Mouse (Mus musculus): Measurements from ENCODE around the gene Arglu1.

Gene Arglu1

DNA sequence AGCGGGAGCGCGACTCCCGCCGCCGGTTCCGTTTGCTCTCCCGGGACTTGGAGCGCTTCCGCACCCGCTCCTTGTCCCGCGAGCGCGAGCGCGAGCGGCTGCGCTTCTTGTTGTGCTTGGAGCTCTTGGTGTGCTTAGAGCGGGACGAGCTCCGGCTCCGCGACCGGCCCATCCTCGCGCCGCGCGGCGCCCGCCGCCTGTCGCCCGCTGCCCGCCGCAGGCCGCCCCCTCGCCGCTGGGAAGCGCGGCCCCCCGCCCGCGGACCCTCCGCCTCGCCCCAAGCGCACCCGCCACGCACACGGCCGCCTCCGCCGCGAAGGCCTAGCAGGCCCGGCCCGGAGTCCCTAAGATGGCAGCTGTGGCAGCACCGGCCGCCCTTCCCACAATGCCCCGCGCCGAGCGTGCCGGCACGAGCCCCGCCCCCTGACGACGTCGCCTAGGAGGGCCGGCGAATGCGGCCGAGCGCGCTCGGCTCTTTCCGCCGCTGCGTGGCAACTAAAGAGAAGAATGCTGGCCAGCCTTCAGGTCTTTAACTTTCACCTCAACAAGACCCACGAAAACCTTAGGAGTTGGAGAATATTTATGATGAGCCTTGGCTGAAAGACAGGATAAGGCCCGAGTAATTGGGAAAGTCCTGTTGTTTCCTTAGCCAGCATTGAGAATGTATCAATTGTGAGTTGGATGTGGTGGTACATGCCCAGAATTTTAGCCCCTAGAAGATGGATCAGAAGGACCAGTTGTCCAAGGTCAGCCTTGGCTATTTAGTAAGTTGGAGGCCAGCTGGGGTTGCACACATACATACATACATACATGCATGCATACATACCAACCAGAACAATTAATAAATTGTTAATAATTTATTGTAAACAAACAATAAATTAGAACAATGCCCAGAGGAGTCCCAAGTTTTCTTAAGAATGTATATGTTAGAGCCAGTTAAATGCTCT lies at the start of gene Arglu1:
Gene Arglu1, minus strand, starts transcription at position 376 of the 947 bp plus-strand sequence.
- DNase-seq (ENCODE audit: low spot score in 2 of 2): peak; percentile 96 to 98

DNA sequence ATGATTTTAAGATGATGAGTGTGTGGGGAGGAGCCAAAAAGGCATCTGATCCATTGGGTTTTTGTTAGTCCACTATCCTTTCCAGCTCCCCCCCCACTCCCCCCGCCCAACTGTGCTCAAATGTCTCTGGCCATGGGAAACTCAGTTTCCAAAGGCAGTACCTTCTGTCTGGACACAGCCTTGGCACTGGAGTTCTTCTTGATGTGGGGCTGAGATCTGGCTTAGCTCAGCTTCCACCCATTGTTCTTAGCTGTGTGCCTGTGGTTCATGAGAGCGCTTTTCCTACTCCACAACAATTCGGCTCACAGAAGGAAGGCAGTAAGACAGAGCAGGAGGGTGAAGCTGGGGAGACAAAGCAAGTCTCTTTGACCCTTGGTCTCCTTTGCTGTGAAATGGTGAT lies 47.0 kb upstream of the Arglu1 start:
- no peak for DNase-seq (ENCODE audit: low spot score in 2 of 2)

DNA sequence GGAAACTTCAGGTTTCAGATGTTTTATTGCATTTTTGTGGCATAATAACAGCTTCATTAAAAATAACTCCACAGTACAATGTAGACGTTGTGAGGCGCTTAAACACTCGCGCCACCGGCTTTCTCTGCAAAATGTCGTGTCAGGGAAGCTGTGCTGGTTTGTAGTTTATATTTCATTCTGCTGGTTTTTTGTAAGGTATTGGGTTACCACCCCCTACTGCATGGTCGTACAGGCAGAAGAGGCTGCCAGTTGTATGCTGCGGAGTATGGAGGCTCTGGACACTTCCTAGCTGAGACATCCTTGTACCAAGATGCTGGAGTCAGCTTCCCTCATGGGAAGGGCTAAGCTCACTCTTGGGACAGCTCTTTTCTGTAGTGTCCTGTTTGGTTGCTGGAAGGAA lies 46.5 kb upstream of the Arglu1 start:
- no peak for DNase-seq (ENCODE audit: low spot score in 2 of 2)

DNA sequence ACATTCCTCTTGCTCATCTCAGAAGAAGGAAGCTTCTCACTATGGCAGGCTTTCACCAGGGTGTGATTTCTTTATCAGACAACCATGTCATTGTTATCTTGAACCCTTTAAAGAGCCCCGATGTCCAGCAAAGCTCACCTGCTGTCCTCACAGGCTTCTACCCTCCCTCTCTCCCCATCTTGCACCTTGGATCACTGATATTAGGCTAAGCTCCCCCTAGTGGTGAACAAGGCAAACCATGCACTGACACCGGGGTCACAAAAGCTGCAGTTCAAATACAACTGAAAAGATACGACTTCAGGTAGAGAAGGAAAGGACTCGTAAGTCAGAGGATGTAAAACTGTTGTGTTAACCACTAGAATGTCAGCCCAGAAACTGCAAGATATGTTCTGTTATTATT lies 43.5 kb upstream of the Arglu1 start:
- DNase-seq (ENCODE audit: low spot score in 2 of 2): no peak

DNA sequence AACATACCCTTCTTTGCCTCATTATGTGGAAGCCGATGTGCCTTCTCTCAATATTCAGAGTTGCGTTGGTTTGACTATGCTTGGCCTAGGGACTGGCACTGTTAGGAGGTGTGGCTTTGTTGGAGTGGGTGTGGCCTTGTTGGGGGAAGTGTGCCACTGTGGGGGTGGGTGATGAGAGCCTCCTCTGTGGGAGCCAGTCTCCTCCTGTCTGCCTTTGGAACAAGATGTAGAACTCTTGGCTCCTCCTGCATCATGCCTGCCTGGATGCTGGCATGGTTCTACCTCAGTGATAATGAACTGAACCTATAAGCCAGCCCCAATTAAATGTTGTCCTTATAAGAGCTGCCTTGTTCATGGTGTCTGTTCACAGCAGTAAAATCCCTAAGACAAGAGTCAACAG lies 38.3 kb upstream of the Arglu1 start:
- DNase-seq (ENCODE audit: low spot score in 2 of 2): no peak

DNA sequence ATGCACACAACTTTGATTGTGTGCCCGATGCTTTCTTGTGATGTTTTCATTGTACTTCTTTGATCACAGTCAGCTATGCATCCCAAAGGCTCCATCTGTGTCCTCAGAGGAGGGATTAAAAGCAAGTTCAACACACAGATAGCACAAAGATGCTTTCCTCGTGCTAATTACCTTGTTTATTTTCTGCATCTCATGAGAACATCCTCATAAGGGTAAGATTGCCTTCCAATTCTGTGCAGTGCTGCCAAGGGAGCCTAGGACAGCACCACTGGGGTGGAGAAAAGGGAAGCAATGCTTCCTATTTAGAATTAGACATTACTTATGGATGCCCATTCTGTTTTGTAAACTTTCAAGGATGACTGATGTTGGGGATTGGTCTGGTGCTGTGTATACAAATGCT lies 36.2 kb upstream of the Arglu1 start:
- no peak for DNase-seq (ENCODE audit: low spot score in 2 of 2)

DNA sequence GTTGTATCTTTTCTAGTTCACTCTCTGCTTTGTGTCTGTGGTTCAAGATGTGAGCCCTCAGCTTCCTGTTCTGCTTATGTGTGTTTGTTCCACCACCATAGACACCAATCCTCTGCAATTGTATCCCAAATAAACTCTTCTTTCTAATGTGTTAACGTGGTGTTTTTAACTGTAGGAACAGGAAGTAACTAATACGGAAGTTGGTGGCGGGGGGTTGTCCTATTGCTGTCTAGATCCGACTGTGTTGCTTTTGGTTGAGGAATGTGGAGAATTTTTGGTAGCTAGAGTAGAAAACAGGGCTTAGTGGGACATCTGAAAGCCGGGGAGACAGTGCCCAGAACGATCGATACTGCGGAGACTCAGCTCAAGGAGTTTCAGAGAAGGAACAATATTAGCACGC lies 14.5 kb upstream of the Arglu1 start:
- DNase-seq (ENCODE audit: low spot score in 2 of 2): no peak

DNA sequence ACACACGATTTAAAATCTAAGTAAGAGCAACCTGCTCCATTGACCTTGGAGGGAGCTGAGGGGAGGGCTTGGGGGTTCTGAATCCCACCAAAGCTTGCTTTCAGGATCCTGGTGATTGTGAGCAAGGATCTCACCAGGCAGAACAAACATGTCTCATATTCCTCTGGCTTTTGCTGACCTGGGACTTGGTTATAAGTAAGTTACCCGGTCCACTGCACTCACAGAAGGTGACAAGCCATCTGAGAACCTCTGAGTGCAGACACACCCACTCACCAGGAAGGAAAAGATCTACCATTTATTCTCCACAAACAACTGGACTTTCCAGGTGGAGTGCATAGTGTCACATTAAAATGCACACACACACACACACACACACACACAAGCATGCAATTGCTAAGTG lies 13.3 kb upstream of the Arglu1 start:
- DNase-seq (ENCODE audit: low spot score in 2 of 2): no peak

DNA sequence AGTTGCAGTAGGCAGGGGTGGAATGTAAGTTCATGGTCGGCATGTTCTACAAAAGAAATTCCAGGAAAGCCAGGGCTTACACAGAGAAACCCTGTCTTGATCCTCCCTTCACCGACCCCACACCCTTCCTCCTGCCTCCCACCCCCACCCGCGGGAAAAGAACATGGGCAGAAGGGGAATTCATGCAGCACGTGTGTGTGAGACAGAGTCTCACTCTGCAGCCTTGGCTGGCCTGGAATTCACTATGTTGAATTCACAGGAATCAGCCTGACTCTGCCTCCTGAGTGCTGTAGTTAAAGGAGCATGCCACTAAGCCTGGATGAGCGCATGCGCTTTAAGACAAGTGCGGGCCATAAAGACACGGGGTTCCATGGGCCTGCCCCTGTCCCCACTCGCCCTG lies 10.5 kb upstream of the Arglu1 start:
- DNase-seq (ENCODE audit: low spot score in 2 of 2): no peak

DNA sequence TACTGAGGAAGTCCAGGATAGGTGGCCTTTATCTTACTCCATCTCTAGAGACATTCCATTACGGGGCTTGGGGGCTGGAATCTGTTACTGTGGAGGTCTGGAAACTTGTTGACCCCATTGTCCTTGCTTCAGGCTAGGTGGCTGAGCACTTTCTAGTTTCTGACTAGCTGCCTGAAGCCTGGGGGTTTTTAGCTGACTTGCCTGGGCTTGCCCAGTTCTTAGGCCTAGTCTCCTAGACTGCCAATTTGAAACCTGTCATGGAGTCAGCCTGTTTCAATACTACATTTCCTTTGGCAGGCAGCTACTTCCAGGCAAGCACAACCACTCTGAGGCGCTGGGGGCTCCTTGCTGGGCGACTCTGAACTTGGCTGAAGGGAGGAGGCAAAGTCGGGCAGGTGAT lies 9.9 kb upstream of the Arglu1 start:
- DNase-seq (ENCODE audit: low spot score in 2 of 2): no peak

DNA sequence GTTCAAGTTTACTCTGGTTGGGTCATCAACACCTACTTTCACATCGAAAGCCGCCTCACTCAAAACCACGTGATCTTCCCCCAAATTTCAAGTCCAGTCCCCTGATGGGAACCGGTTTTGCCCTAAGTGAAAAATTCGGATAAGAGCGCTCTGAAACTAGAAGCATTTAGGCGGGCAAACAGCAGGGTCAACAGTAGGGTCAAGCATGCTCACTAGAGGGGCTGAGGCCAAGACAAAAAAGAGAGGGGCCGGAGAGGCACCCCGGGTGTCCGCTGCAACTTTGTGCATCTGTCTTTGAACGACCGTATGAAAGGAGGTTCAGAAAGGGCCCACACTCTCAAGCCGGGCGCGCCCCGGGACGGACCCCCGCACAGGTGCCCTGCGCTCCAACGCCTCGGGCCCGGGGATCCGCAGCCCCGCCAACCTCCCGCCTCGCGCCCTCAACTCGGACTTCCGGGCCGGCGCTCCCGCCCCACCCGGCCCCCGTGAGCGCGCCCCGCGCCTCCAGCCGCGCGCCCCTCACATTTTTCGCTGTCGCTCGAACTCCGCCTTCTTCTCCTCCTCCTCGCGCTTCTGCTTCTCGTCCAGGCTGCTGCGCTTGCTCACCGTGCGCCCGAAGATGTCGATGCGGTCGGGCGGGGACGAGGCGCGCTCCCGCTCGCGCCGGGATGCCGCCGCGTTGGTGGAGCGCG lies 721 bp downstream of the Arglu1 start:
- DNase-seq (ENCODE audit: low spot score in 2 of 2): peak; percentile 65 to 82

DNA sequence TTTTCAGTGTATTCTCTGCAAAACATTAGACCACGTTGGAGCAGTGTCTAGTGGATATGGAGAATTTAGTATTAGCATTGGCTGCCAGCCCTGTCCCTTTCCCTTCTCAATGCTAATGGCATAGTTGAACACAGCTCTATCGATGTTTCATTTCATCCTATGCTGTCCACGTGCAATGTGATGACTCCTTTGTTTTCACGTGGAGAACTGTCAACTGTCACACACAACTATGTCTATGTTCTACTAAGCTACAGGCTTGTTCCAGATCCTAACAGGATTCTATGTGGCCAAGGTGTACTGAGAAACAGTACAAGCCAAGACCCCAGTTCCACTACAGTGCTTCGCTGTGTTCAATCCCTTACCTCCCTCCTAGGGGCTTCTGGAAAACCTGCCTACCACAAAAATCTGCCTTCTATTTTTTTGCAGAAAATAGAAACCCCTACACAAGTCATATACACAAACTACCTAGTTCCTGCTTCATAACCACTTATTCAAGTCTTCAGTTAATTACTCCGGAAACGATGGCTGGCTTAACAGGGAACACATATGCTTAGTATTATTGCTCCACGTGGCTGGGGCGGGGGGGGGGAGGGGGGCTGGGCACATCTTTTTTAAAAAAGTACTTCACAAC lies 1.4 kb downstream of the Arglu1 start:
- no peak for DNase-seq (ENCODE audit: low spot score in 2 of 2)

DNA sequence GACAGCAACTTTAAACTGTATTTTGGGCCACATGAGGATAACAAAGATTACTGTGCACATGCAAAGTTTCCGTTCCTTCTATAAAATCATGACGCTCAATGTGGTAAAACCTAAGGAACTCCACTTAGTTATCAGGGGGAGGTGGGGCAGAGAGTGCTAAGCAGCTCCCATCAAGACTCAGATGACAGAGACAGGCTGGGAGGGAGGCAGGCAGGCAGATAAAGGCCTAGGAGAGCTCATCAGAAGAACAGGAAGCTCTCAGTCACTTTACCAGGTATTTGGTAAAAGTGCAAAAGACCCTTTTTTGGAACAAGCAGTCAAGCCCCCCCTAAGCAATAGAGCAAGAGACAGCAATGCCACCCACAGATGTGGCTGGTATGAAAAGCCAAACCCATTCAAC lies 4.8 kb downstream of the Arglu1 start:
- DNase-seq (ENCODE audit: low spot score in 2 of 2): no peak

DNA sequence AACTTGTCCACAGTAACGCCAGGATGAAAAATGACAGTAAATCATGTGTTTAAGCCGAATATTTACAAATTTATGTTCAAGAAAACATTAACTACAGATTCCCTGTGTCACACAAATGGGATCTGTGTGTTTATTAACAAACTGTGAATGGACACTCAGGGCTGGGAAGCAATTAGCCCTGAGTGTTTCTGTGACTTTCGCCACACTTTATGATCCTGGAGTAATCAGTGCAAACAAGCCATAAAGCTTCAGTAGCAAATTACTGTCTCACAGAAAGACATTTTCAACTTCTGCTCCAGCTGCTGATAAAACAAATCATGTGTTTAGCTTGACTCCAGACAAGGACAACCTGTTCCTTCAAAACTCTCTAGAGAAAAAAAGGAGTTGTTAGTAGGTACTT lies 7.6 kb downstream of the Arglu1 start:
- no peak for DNase-seq (ENCODE audit: low spot score in 2 of 2)

DNA sequence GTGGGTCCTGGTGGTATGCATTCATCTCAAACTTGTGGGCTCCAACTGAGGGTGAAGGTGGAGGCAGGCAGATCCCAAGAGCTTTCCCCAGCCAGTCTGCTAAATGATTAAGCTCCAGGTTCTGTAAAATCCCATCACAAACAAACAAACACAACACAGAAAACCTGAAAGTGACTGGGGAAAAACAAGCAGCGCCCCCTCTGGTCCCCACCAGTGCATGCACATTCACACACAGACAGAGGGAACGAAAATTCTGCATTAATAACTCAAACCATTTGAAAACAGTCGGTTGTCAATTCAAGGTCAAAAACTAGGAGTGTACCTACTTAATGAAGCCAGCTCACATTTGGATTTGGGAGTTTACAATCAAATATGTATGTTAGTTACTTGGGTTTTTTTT lies 12.1 kb downstream of the Arglu1 start:
- DNase-seq (ENCODE audit: low spot score in 2 of 2): no peak

DNA sequence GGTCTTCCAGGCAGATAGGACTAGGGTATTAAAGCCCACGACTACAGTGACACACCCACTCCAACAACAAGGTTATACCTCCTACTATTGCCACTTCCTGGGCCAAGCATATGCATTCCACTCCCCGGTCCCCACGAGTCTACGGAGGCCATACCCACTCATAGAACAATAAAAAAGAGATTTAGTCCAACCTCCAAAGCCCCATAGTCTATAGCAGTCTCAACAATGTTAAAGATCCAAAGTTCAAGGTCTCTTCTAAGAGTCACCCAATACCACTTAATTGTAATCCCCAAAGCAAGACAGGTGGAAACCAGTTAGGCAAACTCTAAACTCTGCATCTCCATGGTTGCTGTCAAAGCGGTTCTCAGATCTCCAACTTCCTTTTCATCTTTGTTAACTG lies 15.5 kb downstream of the Arglu1 start:
- DNase-seq (ENCODE audit: low spot score in 2 of 2): no peak

DNA sequence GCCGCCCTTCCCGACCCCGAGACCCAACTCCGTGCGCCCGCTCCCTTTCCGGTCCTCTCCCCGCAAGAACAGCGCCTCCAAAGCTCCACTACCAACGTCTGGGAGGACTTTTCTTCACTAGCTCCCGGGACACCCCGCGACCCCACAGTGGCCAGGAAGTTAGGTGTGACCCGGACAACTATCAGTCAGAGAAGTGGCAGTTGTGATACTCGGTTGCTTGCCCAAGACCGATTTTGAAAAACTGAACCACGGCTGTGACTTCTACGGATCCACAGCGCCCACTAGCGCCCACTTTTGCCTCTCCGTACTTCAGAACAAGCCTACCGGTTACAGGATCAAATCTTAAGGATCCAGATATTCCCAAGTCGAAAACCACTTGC lies 28.6 kb downstream of the Arglu1 start:
- peak; percentile 82 to 92 for DNase-seq (ENCODE audit: low spot score in 2 of 2)

DNA sequence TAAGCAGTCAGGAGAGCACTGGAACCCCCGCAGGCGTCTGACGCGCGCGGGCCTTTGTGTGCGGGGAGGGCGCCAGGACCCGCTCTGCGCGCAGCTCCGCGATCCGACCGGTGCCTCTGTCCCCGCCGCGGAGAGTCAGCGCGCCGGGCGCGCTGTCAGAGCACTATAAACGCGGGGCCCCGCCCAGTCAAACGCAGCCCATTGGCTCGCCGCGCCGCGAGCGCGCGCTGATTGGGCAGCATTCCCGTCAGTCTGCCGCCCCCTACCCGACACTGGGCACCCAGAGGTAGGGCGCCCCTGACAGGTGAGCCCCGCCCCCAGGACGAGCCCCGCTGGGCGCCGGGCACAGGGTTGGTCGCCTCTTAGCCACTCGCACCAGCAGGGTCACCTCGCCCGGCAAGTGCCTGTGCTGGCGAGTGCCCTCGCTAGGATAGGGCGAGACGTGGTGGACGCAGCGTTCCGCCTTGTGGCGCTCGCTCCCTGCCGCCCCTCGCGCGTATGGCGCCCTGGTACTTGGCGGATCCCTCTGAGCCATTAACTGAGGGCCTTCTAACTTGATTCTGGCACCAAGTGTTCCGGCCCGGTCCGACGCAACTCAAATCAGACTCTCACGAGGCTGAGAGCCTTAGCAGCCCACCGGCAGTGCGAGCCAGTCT lies 29.1 kb downstream of the Arglu1 start, which contains the start of gene Efnb2:
Gene Efnb2, minus strand, starts transcription at position 140 of the 656 bp plus-strand sequence.
- peak; percentile 85 to 93 for DNase-seq (ENCODE audit: low spot score in 2 of 2)

DNA sequence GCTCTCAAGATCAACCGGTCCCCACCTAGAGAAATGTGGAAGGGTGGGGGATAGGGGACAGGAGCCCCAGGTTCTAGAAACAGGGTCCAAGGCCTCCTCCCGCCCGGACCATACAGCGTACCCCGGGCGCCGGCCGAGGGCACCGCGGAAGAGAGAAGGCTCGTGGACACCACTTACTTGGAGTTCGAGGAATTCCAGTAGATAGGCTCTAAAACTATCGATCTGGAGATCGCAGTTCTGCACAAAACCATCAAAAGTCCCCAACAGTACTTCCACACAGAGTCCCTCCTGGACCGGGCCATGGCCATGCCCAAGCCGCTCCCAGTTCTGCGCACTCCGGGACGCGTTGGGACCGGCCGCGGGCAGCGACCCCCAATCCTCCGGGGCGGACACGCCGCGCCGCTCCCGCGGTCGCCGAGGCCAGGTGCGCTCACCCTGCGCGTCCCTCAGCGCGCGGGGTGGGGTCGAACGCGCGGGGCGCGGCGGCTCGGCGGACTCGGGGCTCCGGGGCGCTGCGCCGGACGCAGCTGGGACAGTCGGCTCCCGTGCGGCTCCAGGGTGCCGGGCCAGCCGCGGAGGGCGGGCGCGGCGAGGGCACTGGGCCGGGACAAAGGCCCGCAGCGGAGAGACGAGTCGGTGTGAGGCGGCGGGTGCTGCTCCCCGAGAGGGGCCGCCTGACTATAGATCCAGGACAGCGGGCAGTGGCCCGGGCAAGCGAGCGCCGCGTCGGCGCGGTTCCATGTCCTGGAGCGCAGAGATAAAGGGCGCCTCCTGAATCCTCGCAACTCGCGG lies 29.8 kb downstream of the Arglu1 start:
- no peak for DNase-seq (ENCODE audit: low spot score in 2 of 2)

DNA sequence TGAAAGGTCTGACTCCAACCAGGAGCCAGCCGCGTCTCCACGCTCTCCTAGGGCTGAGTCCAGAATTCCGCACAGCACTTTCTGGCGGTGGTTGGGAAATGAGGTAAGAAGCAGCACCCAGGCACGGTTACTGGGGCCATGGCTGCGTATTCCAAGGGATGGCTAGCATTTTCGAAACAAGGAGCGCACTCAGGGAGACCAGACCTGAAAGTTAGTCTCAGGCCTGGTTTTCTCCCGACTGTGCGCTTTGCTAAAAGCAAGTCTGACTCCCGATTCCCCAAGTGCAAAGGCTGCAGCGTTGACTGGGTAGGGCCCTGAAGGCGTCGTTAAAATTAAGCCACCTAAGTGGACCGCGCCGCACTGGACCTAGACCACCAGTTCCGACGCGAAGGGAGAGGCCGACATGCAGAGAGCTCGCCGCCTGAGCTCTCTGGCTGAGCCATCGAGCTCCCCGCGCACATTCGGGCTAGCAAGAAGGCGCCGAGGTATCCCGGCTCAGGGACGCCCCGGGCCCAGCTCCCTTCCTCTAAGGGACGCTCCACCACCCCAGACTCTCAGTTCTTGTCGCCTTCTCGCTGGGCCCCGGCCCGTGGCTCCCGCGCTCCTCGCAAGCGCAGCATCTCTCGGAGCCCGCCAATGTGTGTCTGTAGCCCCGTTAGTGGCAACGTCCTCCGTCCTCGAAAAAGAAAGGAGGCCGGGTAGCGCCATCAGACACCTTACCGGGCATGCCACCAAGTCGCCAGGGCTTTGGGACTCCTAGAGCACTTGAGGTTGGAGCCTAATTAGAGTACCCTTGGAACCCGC lies 30.6 kb downstream of the Arglu1 start:
- DNase-seq (ENCODE audit: low spot score in 2 of 2): peak in 1 of 2 experiments; percentile 64
